Mouse (Mus musculus) neural tube, embryonic 11.5 days (tissue): ENCODE results near the gene Calm3. TPM values are rescaled to one million over a fixed set of nuclear protein-coding genes. Genes with fewer than 3 reads are reported as not detected.

Experiments
- ATAC-seq: fragments of 200-750 bp; cut with Nextera tagmentation; 2 replicates; pipeline ENCODE4 v1.8.0; 2017; ENCODE audit warnings: moderate number of reproducible peaks, mild to moderate bottlenecking, moderate TSS enrichment, moderate library complexity; ENCODE audit not compliant: insufficient read depth, low FRiP score, low TSS enrichment
- DNase-seq: peaks from one replicate; pipeline ENCODE4 v3.0.0-alpha.2; 2015; ENCODE audit warnings: low spot score
- H3K27ac ChIP-seq: fragments of 300-500 bp; sonication (generic); 2 replicates; pipeline ENCODE4 v1.5.1; 2014; ENCODE audit warnings: low read depth, mild to moderate bottlenecking, low read length
- H3K27me3 ChIP-seq: fragments of 300-500 bp; sonication (generic); 2 replicates; pipeline ENCODE4 v1.6.1; 2014; ENCODE audit warnings: mild to moderate bottlenecking, low read length, mixed read lengths; ENCODE audit not compliant: control insufficient read depth, insufficient read depth
- H3K36me3 ChIP-seq: fragments of 300-500 bp; sonication (generic); 2 replicates; pipeline ENCODE4 v1.6.1; 2014; ENCODE audit warnings: mild to moderate bottlenecking, low read length, moderate library complexity, mixed read lengths; ENCODE audit not compliant: control insufficient read depth, insufficient read depth
- H3K4me1 ChIP-seq: fragments of 300-500 bp; sonication (generic); 2 replicates; pipeline ENCODE4 v1.6.1; 2014; ENCODE audit warnings: low read length, mixed read lengths; ENCODE audit not compliant: control insufficient read depth, insufficient read depth
- H3K4me2 ChIP-seq: fragments of 300-500 bp; sonication (generic); 2 replicates; pipeline ENCODE4 v1.6.1; 2014; ENCODE audit warnings: low read depth, mild to moderate bottlenecking, moderate library complexity
- H3K4me3 ChIP-seq: fragments of 300-500 bp; sonication (generic); 2 replicates; pipeline ENCODE4 v1.5.1; 2014; ENCODE audit warnings: low read depth, low read length
- H3K9ac ChIP-seq: fragments of 300-500 bp; sonication (generic); 2 replicates; pipeline ENCODE4 v1.6.1; 2014; ENCODE audit warnings: mild to moderate bottlenecking, low read length
- H3K9me3 ChIP-seq: fragments of 300-500 bp; sonication (generic); 2 replicates; pipeline ENCODE4 v1.6.1; 2016; ENCODE audit warnings: low read length; ENCODE audit not compliant: control insufficient read depth
- WGBS: fragments of 180-500 bp; shearing (Covaris S2); extraction: QIAGEN DNeasy Blood & Tissue Kit; methylation state at CpG from one replicate; pipeline ENCODE4 v1.1.7; 2014; 5-methylcytosine and 5-hydroxymethylcytosine counted together
- polyA plus RNA-seq: library from polyadenylated mRNA; unstranded; fragments of >200 nt; fragmentation: Nextera tagmentation; extraction: Ambion mirVana; gene quantifications from 2 replicates; pipeline ENCODE4 v1.2.1, GENCODE M21; 2014

Gene Calm3
- polyA plus RNA-seq, 1 experiment from 2014 or later: 263 TPM

DNA sequence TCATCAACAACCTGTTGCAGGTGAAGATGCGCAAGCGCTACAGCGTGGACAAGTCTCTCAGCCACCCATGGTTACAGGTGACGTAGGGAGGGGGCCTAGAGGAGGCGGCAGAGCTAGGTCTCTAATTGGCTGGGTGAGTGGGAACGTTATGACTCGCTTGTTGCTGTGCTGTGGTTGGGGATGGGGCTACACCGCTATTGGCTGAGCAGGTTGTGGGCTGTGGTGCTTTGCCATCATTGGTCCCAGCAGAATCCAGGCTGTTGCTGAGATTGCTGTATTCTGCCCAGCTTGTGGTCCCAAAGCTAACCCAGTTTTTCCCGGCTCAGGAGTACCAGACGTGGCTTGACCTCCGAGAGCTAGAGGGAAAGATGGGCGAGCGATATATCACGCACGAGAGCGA, 54.4 kb downstream of the Calm3 start:
- 8% methylated on average over 16 of the region's 16 CpGs for WGBS
- Histone ChIP-seq H3K27ac (no peak overlapping the region), H3K27me3 (no peaks in the 10 kb centered on the region), H3K36me3 (no peaks in the 10 kb centered on the region; the same call in 1 of the 2 replicates), H3K4me2 (peak overlapping the region; percentile 2), H3K4me1 (no peaks in the 10 kb centered on the region), H3K9me3 (no peaks in the 10 kb centered on the region), H3K4me3 (no peak overlapping the region), H3K9ac (no peak overlapping the region)
- ATAC-seq (peak; percentile 91), DNase-seq (peak; percentile 68)

DNA sequence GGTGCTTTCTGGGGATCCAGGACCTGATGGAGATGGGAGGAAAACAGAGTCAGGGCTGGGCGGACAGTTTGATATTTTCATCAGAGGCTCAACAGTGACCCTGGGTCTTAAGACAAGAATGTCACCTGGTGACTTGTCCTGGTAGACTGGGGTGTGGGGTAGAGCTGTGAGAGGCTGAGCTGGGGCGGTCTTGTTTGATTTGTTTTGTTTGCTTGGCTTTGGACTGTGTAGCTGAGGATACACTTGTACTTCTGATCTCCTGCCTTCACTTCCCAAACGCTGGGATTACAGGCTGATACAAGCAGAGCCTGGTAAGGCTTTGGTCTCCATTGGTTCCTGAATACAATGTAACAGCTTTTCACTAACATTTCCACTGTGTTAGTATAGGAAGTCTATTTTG, 56.4 kb downstream of the Calm3 start:
- H3K4me3 ChIP-seq: no peak overlapping the region
- no peaks in the 10 kb centered on the region; the same call in 1 of the 2 replicates for H3K36me3 ChIP-seq
- H3K4me1 ChIP-seq: no peaks in the 10 kb centered on the region
- WGBS: 82% methylated on average over 3 of the region's 3 CpGs
- no peaks in the 10 kb centered on the region for H3K9me3 ChIP-seq
- no peak for DNase-seq
- H3K9ac ChIP-seq: no peak overlapping the region
- no peaks in the 10 kb centered on the region for H3K27me3 ChIP-seq
- no peak for ATAC-seq
- no peak overlapping the region for H3K27ac ChIP-seq
- H3K4me2 ChIP-seq: no peak overlapping the region

Other genes starting within 250 kb of the Calm3 start
- gene Ceacam15, start 248.4 kb downstream of the Calm3 start, polyA plus RNA-seq: not detected in 2 replicates
- gene Ceacam9, start 202.2 kb downstream of the Calm3 start, polyA plus RNA-seq: not detected in 2 replicates
- 284 and 285 TPM in 2 replicates for gene Ap2s1, start 185.7 kb downstream of the Calm3 start, polyA plus RNA-seq
- gene Slc1a5, start 142.8 kb downstream of the Calm3 start, polyA plus RNA-seq: 17.2 and 17.3 TPM in 2 replicates
- gene Strn4, start 108.2 kb downstream of the Calm3 start, polyA plus RNA-seq: 140 and 143 TPM in 2 replicates
- 24.3 and 24.4 TPM in 2 replicates for gene Fkrp, start 107.4 kb downstream of the Calm3 start, polyA plus RNA-seq
- 10.9 and 11.2 TPM in 2 replicates for gene Prkd2, start 81.2 kb downstream of the Calm3 start, polyA plus RNA-seq
- gene Dact3, start 48.8 kb downstream of the Calm3 start, polyA plus RNA-seq: 9.5 and 10.6 TPM in 2 replicates
- 7.0 and 7.2 TPM in 2 replicates for gene Gng8, start 32.3 kb downstream of the Calm3 start, polyA plus RNA-seq
- 0.41 and 0.76 TPM in 2 replicates for gene Ptgir, start 17.6 kb downstream of the Calm3 start, polyA plus RNA-seq
- gene Pnmal2, start 20.6 kb upstream of the Calm3 start, polyA plus RNA-seq: 9.4 and 10.5 TPM in 2 replicates
- 15.6 and 18.0 TPM in 2 replicates for gene Pnmal1, start 35.6 kb upstream of the Calm3 start, polyA plus RNA-seq
- gene Gm42372, start 59.0 kb upstream of the Calm3 start, polyA plus RNA-seq: 1.8 and 2.0 TPM in 2 replicates
- gene Ccdc8, start 68.6 kb upstream of the Calm3 start, polyA plus RNA-seq: 16.9 and 17.7 TPM in 2 replicates
- 120 and 128 TPM in 2 replicates for gene Ppp5c, start 103.8 kb upstream of the Calm3 start, polyA plus RNA-seq
- 6.9 and 7.6 TPM in 2 replicates for gene Hif3a, start 138.3 kb upstream of the Calm3 start, polyA plus RNA-seq
- 0.09 TPM in 1 of 2 replicates, not detected in the other for gene Psg16, start 149.9 kb upstream of the Calm3 start, polyA plus RNA-seq
- not detected in 2 replicates for gene Ceacam3, start 226.2 kb upstream of the Calm3 start, polyA plus RNA-seq